Comparison of ENCODE assay signal across 19 mouse cellular contexts in genomic region chr6:90469041-90469440, GRCm38 (mm10). TPM values are rescaled to one million over a fixed set of nuclear protein-coding genes. Genes with fewer than 3 reads are reported as not detected.
DNase-seq lines count a peak whose midpoint lies in the region; ATAC-seq and TF ChIP-seq lines count a peak whose summit lies in the region.
"Had no signal": no experiment of that assay in that cellular context is flagged by ENCODE, and none has a peak within 500 bp of the region (broad histone marks: within the 10 kb centered on the region; RNA-seq: fewer than 3 reads in every experiment).

No protein-coding gene starts in this region.

- no peak for DNase-seq in heart, adult 2 months
- no peak for DNase-seq in heart, adult 9 months (ENCODE audit: low spot score in 2 of 2)
- DNase-seq in kidney, adult 9 months = peak; percentile 42
- DNase-seq in liver, adult 2 months (ENCODE audit: extremely low read depth, low read depth, low spot score) = peak; percentile 68
- DNase-seq in liver (no peak), adipocyte (ENCODE audit: low spot score) (peak; percentile 36)
- DNase-seq in spleen, postnatal 14 days (ENCODE audit: low spot score in 2 of 2) = no peak
- DNase-seq: adrenal gland, postnatal 14 days; cerebellum, adult 11-12 months; cerebellum, adult 9-10 months; cerebellum, postnatal 25 days; gastrocnemius, postnatal 14 days; heart, postnatal 36 days had no signal

- no peak for TF ChIP-seq CTCF in heart, adult 2 months (IDR thresholded peaks at IDR 0.05)
- TF ChIP-seq CTCF in liver, adult 2 months (IDR thresholded peaks at IDR 0.05; ENCODE audit: low read depth, low read length) = no peak

- H3K4me3 ChIP-seq in heart, adult 2 months = no peak overlapping the region
- H3K4me3 ChIP-seq in kidney, embryonic 14.5 days (ENCODE audit: low read length) = no peak overlapping the region
- peak overlapping the region; percentile 86 for H3K4me3 ChIP-seq in liver, adult 2 months (ENCODE audit: insufficient read depth, low read depth, low read length)
- H3K4me3 ChIP-seq: embryonic facial prominence, embryonic 12.5 days; forebrain, embryonic 15.5 days; heart, embryonic 13.5 days had no signal

- 85% methylated on average over 6 of the region's 6 CpGs for WGBS in heart, adult 2 months
- WGBS in kidney, embryonic 14.5 days = 88% methylated on average over 6 of the region's 6 CpGs
- WGBS in liver, adult 2 months = 24% methylated on average over 6 of the region's 6 CpGs

- 0 out of 2 replicates have a peak, but pooled peaks cover 2% of the 10 kb centered on the region for H3K79me2 ChIP-seq in heart, adult 2 months (replicated peaks; ENCODE audit: control insufficient read depth, insufficient read depth, low read length)
- H3K79me2 ChIP-seq in liver, adult 2 months (ENCODE audit: control insufficient read depth, insufficient read depth, low read length) = peaks cover 42% of the 10 kb centered on the region

- no peak overlapping the region for H3K9ac ChIP-seq in heart, adult 2 months (ENCODE audit: low read depth, low read length)
- H3K9ac ChIP-seq in kidney, embryonic 14.5 days (ENCODE audit: low read depth, low read length) = no peak overlapping the region
- H3K9ac ChIP-seq in liver, adult 2 months (ENCODE audit: low read depth, low read length) = peak overlapping the region; percentile 85
- H3K9ac ChIP-seq: embryonic facial prominence, embryonic 12.5 days; forebrain, embryonic 15.5 days; heart, embryonic 13.5 days had no signal

- H3K27me3 ChIP-seq in heart, adult 2 months (ENCODE audit: control insufficient read depth, insufficient read depth, low read length) = no peaks in the 10 kb centered on the region
- H3K27me3 ChIP-seq in kidney, embryonic 14.5 days (ENCODE audit: control insufficient read depth, insufficient read depth, low read length) = no peaks in the 10 kb centered on the region
- H3K27me3 ChIP-seq in liver, adult 2 months (ENCODE audit: control insufficient read depth, insufficient read depth, low read length) = no peaks in the 10 kb centered on the region
- H3K27me3 ChIP-seq: embryonic facial prominence, embryonic 12.5 days; forebrain, embryonic 15.5 days had no signal

- H3K9me3 ChIP-seq in kidney, embryonic 14.5 days (ENCODE audit: control insufficient read depth, low read length) = no peaks in the 10 kb centered on the region
- H3K9me3 ChIP-seq: embryonic facial prominence, embryonic 12.5 days; forebrain, embryonic 15.5 days; heart, embryonic 13.5 days had no signal

- H3K4me2 ChIP-seq in kidney, embryonic 14.5 days (replicated peaks; ENCODE audit: low read depth, low read length) = no peak overlapping the region
- H3K4me2 ChIP-seq: embryonic facial prominence, embryonic 12.5 days; forebrain, embryonic 15.5 days; heart, embryonic 13.5 days had no signal

- peaks cover 58% of the 10 kb centered on the region for H3K4me1 ChIP-seq in heart, adult 2 months (ENCODE audit: control insufficient read depth, insufficient read depth, low read length)
- no peaks in the 10 kb centered on the region for H3K4me1 ChIP-seq in kidney, embryonic 14.5 days (ENCODE audit: control insufficient read depth, insufficient read depth, low read length)
- peaks cover 46% of the 10 kb centered on the region for H3K4me1 ChIP-seq in liver, adult 2 months (ENCODE audit: control insufficient read depth, insufficient read depth, low read length)

- H3K27ac ChIP-seq in heart, adult 2 months = peak overlapping the region; percentile 12; the same call in 1 of the 2 replicates
- no peak overlapping the region for H3K27ac ChIP-seq in kidney, embryonic 14.5 days (ENCODE audit: low read depth, low read length)
- H3K27ac ChIP-seq in liver, adult 2 months (replicated peaks; ENCODE audit: insufficient read depth, low read depth, low read length) = peak overlapping the region; percentile 99
- H3K27ac ChIP-seq: embryonic facial prominence, embryonic 12.5 days; forebrain, embryonic 15.5 days; heart, embryonic 13.5 days had no signal

- no peak for TF ChIP-seq POLR2A in heart, adult 2 months (IDR thresholded peaks at IDR 0.05; ENCODE audit: insufficient read depth, low read depth, low read length)
- TF ChIP-seq POLR2A in liver, adult 2 months (IDR thresholded peaks at IDR 0.05; ENCODE audit: extremely low read depth, insufficient read depth, low read length) = no peak

- ATAC-seq in kidney, embryonic 14.5 days (ENCODE audit: low FRiP score, low TSS enrichment) = no peak
- ATAC-seq: forebrain, embryonic 15.5 days had no signal

- H3K36me3 ChIP-seq in heart, adult 2 months (ENCODE audit: control insufficient read depth, insufficient read depth, low read length) = peaks cover 18% of the 10 kb centered on the region; the same call in 1 of the 2 replicates
- H3K36me3 ChIP-seq in kidney, embryonic 14.5 days (ENCODE audit: control insufficient read depth, insufficient read depth, low read length) = no peaks in the 10 kb centered on the region
- peaks cover 36% of the 10 kb centered on the region for H3K36me3 ChIP-seq in liver, adult 2 months (ENCODE audit: control insufficient read depth, insufficient read depth, low read length)
- H3K36me3 ChIP-seq: embryonic facial prominence, embryonic 12.5 days; forebrain, embryonic 15.5 days had no signal

- TF ChIP-seq EP300 in heart, adult 2 months (IDR thresholded peaks at IDR 0.05; ENCODE audit: insufficient read depth, low read depth, low read length) = no peak

- intact Hi-C loops in heart, adult 2 months (cut with DNase I) = loop anchor here (10.0 kb wide), 1 partner anchor 1124 kb away; no protein-coding TSS in a partner anchor

RNA-seq across cellular contexts. Expression of gene Klf15, which starts 6.7 kb away (rescaled TPM):
- total RNA-seq in heart, adult 2 months (2021) = 10 to 100 TPM; 64.7 to 67.4 TPM
- 54.7 and 60.2 TPM in 2 replicates for polyA plus RNA-seq in heart, adult 2 months (2012; rRNA removed)
- 5.3 and 9.3 TPM in 2 replicates for polyA plus RNA-seq in kidney, embryonic 14.5 days (2014; fragmentation: Nextera tagmentation; extraction: Ambion mirVana)
- total RNA-seq in liver, adult 2 months (2014; rRNA removed) = 148 and 168 TPM in 2 replicates
- 147 and 252 TPM in 2 replicates for polyA plus RNA-seq in liver, adult 2 months (2012; rRNA removed)
- total RNA-seq: MEL had no signal
- polyA plus RNA-seq: C2C12 had no signal

RNA-seq across cellular contexts. Expression of gene Aldh1l1, which starts 17.2 kb away (rescaled TPM):
- 1 to 10 TPM; 2.5 to 3.7 TPM for total RNA-seq in heart, adult 2 months (2021)
- 3.2 and 7.5 TPM in 2 replicates for polyA plus RNA-seq in heart, adult 2 months (2012; rRNA removed)
- 1.4 and 2.9 TPM in 2 replicates for polyA plus RNA-seq in kidney, embryonic 14.5 days (2014; fragmentation: Nextera tagmentation; extraction: Ambion mirVana)
- 1,071 and 1,237 TPM in 2 replicates for total RNA-seq in liver, adult 2 months (2014; rRNA removed)
- 834 and 897 TPM in 2 replicates for polyA plus RNA-seq in liver, adult 2 months (2012; rRNA removed)

RNA-seq across cellular contexts. Expression of gene Cfap100, which starts 40.4 kb away (rescaled TPM):
- total RNA-seq in heart, adult 2 months (2021) = under 1 TPM; 0.16 to 0.18 TPM
- 0.44 and 0.80 TPM in 2 replicates for polyA plus RNA-seq in heart, adult 2 months (2012; rRNA removed)
- 0.53 and 0.91 TPM in 2 replicates for polyA plus RNA-seq in kidney, embryonic 14.5 days (2014; fragmentation: Nextera tagmentation; extraction: Ambion mirVana)
- total RNA-seq in liver, adult 2 months (2014; rRNA removed) = 0.20 and 0.28 TPM in 2 replicates
- 0.17 and 0.33 TPM in 2 replicates for polyA plus RNA-seq in liver, adult 2 months (2012; rRNA removed)
- total RNA-seq: MEL had no signal

Comparison
In these comparisons a context has a peak if more than half of its experiments do, and no peak if none do; other contexts are left out.
1. DNase-seq: peak in kidney, adult 9 months (single experiment), liver, adult 2 months (single experiment) and adipocyte (single experiment); none in heart, adult 2 months (0 of 2), heart, adult 9 months (0 of 2), liver (single experiment) and spleen, postnatal 14 days (0 of 2).
2. RNA of gene Aldh1l1, which starts 17.2 kb away (polyA plus RNA-seq): 834 to 897 TPM in liver, adult 2 months; 3.2 to 7.5 TPM in heart, adult 2 months and 1.4 to 2.9 TPM in kidney, embryonic 14.5 days; every median in the first group is over 10 times any median in the second.